Mouse (Mus musculus) lung, postnatal 0 days (tissue): ENCODE measurements at regions not wholly inside any gene's neighbourhood (a gene's known extent, or its start where the extent isn't known, plus 50 kb on each side); places are given as distances from the start of the nearest gene placed in this dataset.
"Not testable (repeated sequence)": the region's sequence is repeated elsewhere in the genome, so short reads cannot be mapped to it uniquely, and the experiment has no call there.

ENCODE experiments used
- CTCF ChIP-seq: IDR thresholded peaks from 2 replicates; pipeline ENCODE4 v1.5.1; 2016; ENCODE audit warnings: antibody characterized with exemption, mild to moderate bottlenecking
- EP300 ChIP-seq: IDR thresholded peaks from 2 replicates; pipeline ENCODE4 v1.6.1; 2016; ENCODE audit warnings: antibody characterized with exemption, mild to moderate bottlenecking, control low read depth

DNA sequence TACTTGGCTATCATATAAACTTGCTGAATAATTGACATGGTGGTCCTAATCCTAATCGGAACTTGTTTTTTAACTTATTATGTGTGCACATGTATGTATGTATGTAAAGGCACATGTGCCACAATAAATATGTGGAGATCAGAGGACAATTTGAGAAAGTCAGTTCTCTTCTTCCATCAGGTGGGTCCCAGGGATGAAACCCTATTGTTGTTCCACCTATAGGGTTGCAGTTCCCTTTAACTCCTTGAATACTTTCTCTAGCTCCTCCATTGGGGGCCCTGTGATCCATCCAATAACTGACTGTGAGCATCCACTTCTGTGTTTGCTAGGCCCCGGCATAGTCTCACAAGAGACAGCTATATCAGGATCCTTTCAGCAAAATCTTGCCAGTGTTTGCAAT lies 56.0 kb upstream of the Zcchc2 start:
- TF ChIP-seq CTCF, EP300: not testable (repeated sequence)
